Mouse (Mus musculus) liver, embryonic 12.5 days (tissue): ENCODE results near the gene Cct8. TPM values are rescaled to one million over a fixed set of nuclear protein-coding genes. Genes with fewer than 3 reads are reported as not detected.

Experiments
- ATAC-seq: fragments of 200-750 bp; cut with Nextera tagmentation; 2 replicates; pipeline ENCODE4 v1.8.0; 2017; ENCODE audit warnings: moderate number of reproducible peaks, mild to moderate bottlenecking, moderate library complexity
- H3K27ac ChIP-seq: fragments of 300-500 bp; sonication (generic); 2 replicates; pipeline ENCODE4 v1.5.1; 2016; ENCODE audit warnings: mild to moderate bottlenecking
- H3K27me3 ChIP-seq: fragments of 300-500 bp; sonication (generic); replicated peaks from 2 replicates; pipeline ENCODE4 v1.6.1; 2016; ENCODE audit warnings: mild to moderate bottlenecking, moderate library complexity
- H3K36me3 ChIP-seq: fragments of 300-500 bp; sonication (generic); 2 replicates; pipeline ENCODE4 v1.6.1; 2016; ENCODE audit warnings: mild to moderate bottlenecking, moderate library complexity
- H3K4me1 ChIP-seq: fragments of 300-500 bp; sonication (generic); 2 replicates; pipeline ENCODE4 v1.6.1; 2016
- H3K4me2 ChIP-seq: fragments of 300-500 bp; sonication (generic); 2 replicates; pipeline ENCODE4 v1.6.1; 2016; ENCODE audit warnings: mild to moderate bottlenecking, moderate library complexity
- H3K4me3 ChIP-seq: fragments of 300-500 bp; sonication (generic); 2 replicates; pipeline ENCODE4 v1.5.1; 2016; ENCODE audit warnings: mild to moderate bottlenecking, moderate library complexity
- H3K9ac ChIP-seq: fragments of 300-500 bp; sonication (generic); 2 replicates; pipeline ENCODE4 v1.6.1; 2016; ENCODE audit warnings: mild to moderate bottlenecking, moderate library complexity
- H3K9me3 ChIP-seq: fragments of 300-500 bp; sonication (generic); replicated peaks from 2 replicates; pipeline ENCODE4 v1.6.1; 2016; ENCODE audit warnings: mild to moderate bottlenecking, moderate library complexity
- WGBS: fragments of 180-500 bp; shearing (Covaris S2); methylation state at CpG from one replicate; pipeline ENCODE4 v1.1.7; 2016; ENCODE audit not compliant: insufficient replicate concordance; 5-methylcytosine and 5-hydroxymethylcytosine counted together
- polyA plus RNA-seq: library from polyadenylated mRNA; unstranded; fragments of >200 nt; fragmentation: Nextera tagmentation; extraction: Ambion mirVana; gene quantifications from 2 replicates; pipeline ENCODE4 v1.2.1, GENCODE M21; 2016

Gene Cct8
- polyA plus RNA-seq, result 395 and 399 TPM in 2 replicates

GRCm38 (mm10) chr16:87495716-87496447 is at the start of gene Cct8:
Gene Cct8, minus strand, starts transcription at chr16:87495873.
- Histone ChIP-seq H3K4me3 (peak within 1 kb of the TSS; percentile 99), H3K4me2 (peak within 1 kb of the TSS; percentile 79), H3K36me3 (peaks cover 33% of the 10 kb centered on the region), H3K27ac (peak within 1 kb of the TSS; percentile 85), H3K9ac (peak within 1 kb of the TSS; percentile 98), H3K27me3 (no peaks in the 10 kb centered on the region), H3K9me3 (no peaks in the 10 kb centered on the region), H3K4me1 (peaks cover 38% of the 10 kb centered on the region)
- WGBS, result 1% methylated on average over 48 of the region's 48 CpGs
- ATAC-seq, result peak; percentile 92

GRCm38 (mm10) chr16:87528755-87529154 is 33.1 kb upstream of the Cct8 start:
- no peak for ATAC-seq
- Histone ChIP-seq H3K4me3 (no peak overlapping the region), H3K36me3 (no peaks in the 10 kb centered on the region), H3K9ac (no peak overlapping the region), H3K9me3 (no peaks in the 10 kb centered on the region), H3K4me2 (no peak overlapping the region), H3K27ac (no peak overlapping the region), H3K4me1 (no peaks in the 10 kb centered on the region), H3K27me3 (no peaks in the 10 kb centered on the region)
- WGBS, result 61% methylated on average over 10 of the region's 10 CpGs

- WGBS, result 50% methylated on average over 8 of the region's 8 CpGs
- no peak for ATAC-seq
- no peak overlapping the region for H3K9ac ChIP-seq
These were observed 32.0 kb upstream of the Cct8 start for GRCm38 (mm10) chr16:87527553-87528249.

GRCm38 (mm10) chr16:87524228-87524627 is 28.6 kb upstream of the Cct8 start:
- Histone ChIP-seq H3K4me3 (no peak overlapping the region), H3K4me2 (no peak overlapping the region), H3K27ac (no peak overlapping the region), H3K36me3 (no peaks in the 10 kb centered on the region), H3K9ac (no peak overlapping the region), H3K4me1 (no peaks in the 10 kb centered on the region), H3K27me3 (no peaks in the 10 kb centered on the region), H3K9me3 (no peaks in the 10 kb centered on the region)
- WGBS, result 59% methylated on average over 5 of the region's 5 CpGs
- ATAC-seq, result peak; percentile 57

More at GRCm38 (mm10) chr16:87527553-87528249, 32.0 kb upstream of the Cct8 start:
- H3K4me2 ChIP-seq, result no peak overlapping the region
- no peak overlapping the region for H3K4me3 ChIP-seq
- no peaks in the 10 kb centered on the region for H3K9me3 ChIP-seq
- H3K4me1 ChIP-seq, result no peaks in the 10 kb centered on the region
- no peaks in the 10 kb centered on the region for H3K36me3 ChIP-seq
- no peaks in the 10 kb centered on the region for H3K27me3 ChIP-seq
- H3K27ac ChIP-seq, result no peak overlapping the region

GRCm38 (mm10) chr16:87512331-87512730 is 16.7 kb upstream of the Cct8 start:
- Histone ChIP-seq H3K4me2 (no peak overlapping the region), H3K4me1 (no peaks in the 10 kb centered on the region), H3K4me3 (no peak overlapping the region), H3K9me3 (no peaks in the 10 kb centered on the region), H3K27me3 (no peaks in the 10 kb centered on the region), H3K36me3 (no peaks in the 10 kb centered on the region), H3K9ac (no peak overlapping the region), H3K27ac (no peak overlapping the region)
- WGBS, result 76% methylated on average over 14 of the region's 14 CpGs
- no peak for ATAC-seq

- ATAC-seq, result no peak
- 68% methylated on average over 5 of the region's 5 CpGs for WGBS
- H3K9ac ChIP-seq, result no peak overlapping the region
- H3K4me1 ChIP-seq, result no peaks in the 10 kb centered on the region
- no peak overlapping the region for H3K4me3 ChIP-seq
- no peak overlapping the region for H3K27ac ChIP-seq
- no peak overlapping the region for H3K4me2 ChIP-seq
- no peaks in the 10 kb centered on the region for H3K36me3 ChIP-seq
- no peaks in the 10 kb centered on the region for H3K9me3 ChIP-seq
- H3K27me3 ChIP-seq, result no peaks in the 10 kb centered on the region
These were observed 16.0 kb upstream of the Cct8 start for GRCm38 (mm10) chr16:87511706-87512105.

- Histone ChIP-seq H3K4me2 (no peak overlapping the region), H3K36me3 (no peaks in the 10 kb centered on the region), H3K9me3 (no peaks in the 10 kb centered on the region), H3K27me3 (no peaks in the 10 kb centered on the region), H3K4me3 (no peak overlapping the region), H3K27ac (no peak overlapping the region), H3K9ac (peak overlapping the region; percentile 29; the same call in 1 of the 2 replicates), H3K4me1 (peaks cover 32% of the 10 kb centered on the region)
- 33% methylated on average over 13 of the region's 13 CpGs for WGBS
- ATAC-seq, result peak; percentile 77
These were observed 5.8 kb upstream of the Cct8 start for GRCm38 (mm10) chr16:87501304-87502078.

- Histone ChIP-seq H3K4me1 (peaks cover 36% of the 10 kb centered on the region), H3K27ac (no peak overlapping the region), H3K4me2 (no peak overlapping the region), H3K9me3 (no peaks in the 10 kb centered on the region), H3K36me3 (no peaks in the 10 kb centered on the region), H3K4me3 (no peak overlapping the region), H3K9ac (no peak overlapping the region), H3K27me3 (no peaks in the 10 kb centered on the region)
- 76% methylated on average over 6 of the region's 6 CpGs for WGBS
- no peak for ATAC-seq
These were observed 3.9 kb upstream of the Cct8 start for GRCm38 (mm10) chr16:87499556-87499955.

- no peak overlapping the region for H3K4me3 ChIP-seq
- no peaks in the 10 kb centered on the region for H3K9me3 ChIP-seq
- H3K4me2 ChIP-seq, result peak overlapping the region; percentile 79
- H3K27me3 ChIP-seq, result no peaks in the 10 kb centered on the region
- ATAC-seq, result no peak
- H3K36me3 ChIP-seq, result peaks cover 20% of the 10 kb centered on the region
- H3K9ac ChIP-seq, result no peak overlapping the region
- 75% methylated on average over 6 of the region's 6 CpGs for WGBS
- H3K4me1 ChIP-seq, result peaks cover 48% of the 10 kb centered on the region
- H3K27ac ChIP-seq, result no peak overlapping the region
These were observed 1.5 kb upstream of the Cct8 start for GRCm38 (mm10) chr16:87497171-87497570.

GRCm38 (mm10) chr16:87496728-87497127 is 1.1 kb upstream of the Cct8 start:
- H3K4me2 ChIP-seq, result peak overlapping the region; percentile 79
- H3K9ac ChIP-seq, result peak overlapping the region; percentile 98
- H3K4me1 ChIP-seq, result peaks cover 47% of the 10 kb centered on the region
- peak overlapping the region; percentile 99 for H3K4me3 ChIP-seq
- H3K27ac ChIP-seq, result no peak overlapping the region
- H3K36me3 ChIP-seq, result peaks cover 24% of the 10 kb centered on the region
- no peaks in the 10 kb centered on the region for H3K27me3 ChIP-seq
- WGBS, result 74% methylated on average over 2 of the region's 2 CpGs
- no peak for ATAC-seq
- H3K9me3 ChIP-seq, result no peaks in the 10 kb centered on the region

GRCm38 (mm10) chr16:87494955-87495655 is 568 bp downstream of the Cct8 start:
- Histone ChIP-seq H3K4me3 (peak overlapping the region; percentile 99), H3K9me3 (no peaks in the 10 kb centered on the region), H3K27me3 (no peaks in the 10 kb centered on the region), H3K27ac (peak overlapping the region; percentile 85), H3K4me1 (peaks cover 35% of the 10 kb centered on the region), H3K4me2 (peak overlapping the region; percentile 79), H3K9ac (peak overlapping the region; percentile 98), H3K36me3 (peaks cover 40% of the 10 kb centered on the region)
- 0% methylated on average over 39 of the region's 39 CpGs for WGBS
- ATAC-seq, result peak; percentile 46
